Mouse (Mus musculus) forebrain, embryonic 11.5 days (tissue): ENCODE measurements around the gene Tbc1d2. TPM values are rescaled to one million over a fixed set of nuclear protein-coding genes. Genes with fewer than 3 reads are reported as not detected.

Experiments used
- ATAC-seq: fragments of 200-750 bp; cut with Nextera tagmentation; replicated peaks from 2 replicates; pipeline ENCODE4 v1.8.0; 2017; ENCODE audit warnings: moderate TSS enrichment; ENCODE audit not compliant: low FRiP score
- DNase-seq: peaks from one replicate; pipeline ENCODE4 v3.0.0-alpha.2; 2017; ENCODE audit warnings: low spot score
- H3K27ac ChIP-seq: fragments of 300-500 bp; sonication (generic); 2 replicates; pipeline ENCODE4 v1.5.1; 2014; ENCODE audit warnings: low read depth, low read length
- H3K27me3 ChIP-seq: fragments of 300-500 bp; sonication (generic); 2 replicates; pipeline ENCODE4 v1.6.1; 2014; ENCODE audit warnings: mild to moderate bottlenecking, low read length, mixed read lengths; ENCODE audit not compliant: control insufficient read depth, insufficient read depth
- H3K36me3 ChIP-seq: fragments of 300-500 bp; sonication (generic); 2 replicates; pipeline ENCODE4 v1.6.1; 2014; ENCODE audit warnings: mild to moderate bottlenecking, low read length, moderate library complexity, mixed read lengths; ENCODE audit not compliant: control insufficient read depth, insufficient read depth
- H3K4me1 ChIP-seq: fragments of 300-500 bp; sonication (generic); replicated peaks from 2 replicates; pipeline ENCODE4 v1.6.1; 2014; ENCODE audit warnings: low read length, mixed read lengths; ENCODE audit not compliant: control insufficient read depth, insufficient read depth
- H3K4me2 ChIP-seq: fragments of 300-500 bp; sonication (generic); 2 replicates; pipeline ENCODE4 v1.6.1; 2014; ENCODE audit warnings: low read depth, mild to moderate bottlenecking, low read length, moderate library complexity, mixed read lengths; ENCODE audit not compliant: severe bottlenecking
- H3K4me3 ChIP-seq: fragments of 300-500 bp; sonication (generic); 2 replicates; pipeline ENCODE4 v1.5.1; 2014; ENCODE audit warnings: low read depth, low read length
- H3K9ac ChIP-seq: fragments of 300-500 bp; sonication (generic); 2 replicates; pipeline ENCODE4 v1.6.1; 2014; ENCODE audit warnings: low read length
- H3K9me3 ChIP-seq: fragments of 300-500 bp; sonication (generic); 2 replicates; pipeline ENCODE4 v1.6.1; 2016; ENCODE audit warnings: low read length, mixed read lengths; ENCODE audit not compliant: control insufficient read depth
- WGBS: fragments of 180-500 bp; shearing (Covaris S2); extraction: QIAGEN DNeasy Blood & Tissue Kit; methylation state at CpG from one replicate; pipeline ENCODE4 v1.1.7; 2014; 5-methylcytosine and 5-hydroxymethylcytosine counted together
- polyA plus RNA-seq: library from polyadenylated mRNA; unstranded; fragments of >200 nt; fragmentation: Nextera tagmentation; extraction: Ambion mirVana; gene quantifications from 2 replicates; pipeline ENCODE4 v1.2.1, GENCODE M21; 2014

The Tbc1d2 gene
- polyA plus RNA-seq, 1 experiment from 2014 or later = 0.57 TPM

DNA sequence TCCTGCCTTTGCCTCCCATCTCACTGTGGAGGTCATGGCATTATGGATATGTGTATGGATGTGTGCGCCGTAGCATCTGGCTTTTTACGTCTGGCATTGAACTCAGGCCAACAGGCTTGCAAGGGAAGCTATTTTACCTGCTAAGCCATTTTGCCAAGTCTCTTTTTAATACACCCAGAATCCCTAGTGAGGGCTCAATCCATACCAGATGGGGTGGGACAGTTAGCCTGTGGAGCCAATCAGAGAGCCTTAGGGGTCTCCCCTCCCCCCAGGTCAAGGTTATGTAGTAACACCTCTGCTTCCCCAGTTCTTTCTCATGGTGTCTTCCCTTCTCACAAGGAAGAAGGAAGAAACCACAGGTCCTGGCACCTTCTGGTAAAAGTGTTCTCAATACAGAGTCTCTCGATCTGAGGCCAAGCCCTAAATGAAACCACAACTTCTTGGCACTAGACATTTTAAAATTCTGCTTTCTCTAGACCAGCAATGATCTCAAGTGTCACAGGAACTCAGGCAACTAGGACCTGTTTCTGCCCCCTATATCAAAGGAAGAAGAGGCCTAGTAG is 84.5 kb downstream of the Tbc1d2 start:
- 92% methylated on average over 4 of the region's 4 CpGs for WGBS
- H3K36me3 ChIP-seq = no peaks in the 10 kb centered on the region
- H3K27ac ChIP-seq = no peak overlapping the region
- no peaks in the 10 kb centered on the region for H3K9me3 ChIP-seq
- H3K4me2 ChIP-seq = no peak overlapping the region
- H3K4me1 ChIP-seq = no peaks in the 10 kb centered on the region
- ATAC-seq = no peak
- no peak for DNase-seq
- H3K9ac ChIP-seq = no peak overlapping the region
- no peak overlapping the region for H3K4me3 ChIP-seq
- no peaks in the 10 kb centered on the region for H3K27me3 ChIP-seq

DNA sequence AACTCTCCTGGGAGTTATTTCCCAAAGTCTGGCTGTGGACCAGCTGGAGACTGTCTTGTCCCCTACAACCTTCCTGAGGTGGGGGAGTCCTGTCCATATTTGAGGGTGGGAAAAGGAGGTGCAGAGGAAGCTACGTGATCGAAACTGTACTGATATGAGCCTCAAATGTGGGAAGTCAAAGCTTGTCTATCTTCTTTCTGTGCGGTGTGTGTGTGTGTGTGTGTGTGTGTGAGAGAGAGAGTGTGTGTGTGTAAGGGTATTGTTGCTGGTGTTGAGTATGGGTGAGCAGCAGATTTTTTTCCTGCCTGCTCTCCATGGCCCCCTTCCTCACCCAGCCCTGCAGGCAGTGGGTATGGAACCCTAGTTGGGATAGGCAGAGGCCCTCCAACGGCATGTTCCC is 85.8 kb downstream of the Tbc1d2 start:
- 83% methylated on average over 4 of the region's 4 CpGs for WGBS
- H3K4me2 ChIP-seq = no peak overlapping the region
- H3K27ac ChIP-seq = no peak overlapping the region
- H3K4me1 ChIP-seq = no peaks in the 10 kb centered on the region
- DNase-seq (no peak), ATAC-seq (no peak)
- no peaks in the 10 kb centered on the region for H3K27me3 ChIP-seq
- H3K9ac ChIP-seq = no peak overlapping the region
- no peak overlapping the region for H3K4me3 ChIP-seq
- H3K9me3 ChIP-seq = no peaks in the 10 kb centered on the region
- H3K36me3 ChIP-seq = no peaks in the 10 kb centered on the region

DNA sequence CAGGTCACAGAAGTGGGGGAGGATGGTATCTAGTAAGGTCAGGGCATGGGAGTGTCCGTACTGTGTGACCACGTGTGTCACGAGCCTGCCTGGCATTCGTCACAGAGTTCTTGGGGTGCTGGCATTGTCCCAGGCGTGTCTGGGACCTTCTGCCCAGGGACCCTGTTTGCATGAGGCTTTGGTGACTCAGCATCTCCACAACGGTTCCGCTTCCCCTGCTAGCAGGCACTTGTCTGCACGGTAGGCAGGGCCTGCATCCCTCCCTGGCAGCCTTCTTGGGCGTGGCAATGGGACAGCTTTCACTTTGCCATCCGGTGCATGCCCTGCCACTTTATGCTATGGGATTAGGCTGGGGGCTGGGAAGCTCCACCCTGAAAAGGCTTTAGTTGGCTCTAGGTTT is 86.2 kb downstream of the Tbc1d2 start:
- no peak for DNase-seq
- Histone ChIP-seq H3K4me1 (no peaks in the 10 kb centered on the region), H3K27me3 (no peaks in the 10 kb centered on the region), H3K4me2 (no peak overlapping the region), H3K4me3 (no peak overlapping the region), H3K9me3 (no peaks in the 10 kb centered on the region), H3K27ac (no peak overlapping the region), H3K36me3 (no peaks in the 10 kb centered on the region), H3K9ac (no peak overlapping the region)
- no peak for ATAC-seq
- 69% methylated on average over 10 of the region's 10 CpGs for WGBS

DNA sequence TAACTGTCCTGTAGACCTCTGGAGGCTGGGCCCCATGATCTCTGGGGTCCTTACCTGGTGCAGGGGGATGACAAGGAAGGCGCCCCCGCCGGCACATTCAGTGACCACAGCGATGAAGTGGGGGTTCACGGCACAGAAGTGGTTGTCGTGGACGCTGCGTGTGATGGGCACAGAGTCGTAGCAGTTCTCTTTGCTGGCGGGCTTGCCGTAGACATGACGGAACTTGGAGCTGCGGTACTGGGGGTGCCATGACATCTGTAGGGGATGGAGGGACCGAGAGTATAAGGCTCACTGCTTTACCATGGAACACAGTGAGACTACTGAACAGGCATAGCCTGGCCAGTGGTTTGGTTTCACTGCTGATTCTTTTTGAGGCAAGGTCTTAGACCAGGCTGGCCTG is 87.2 kb downstream of the Tbc1d2 start:
- no peak for ATAC-seq

DNA sequence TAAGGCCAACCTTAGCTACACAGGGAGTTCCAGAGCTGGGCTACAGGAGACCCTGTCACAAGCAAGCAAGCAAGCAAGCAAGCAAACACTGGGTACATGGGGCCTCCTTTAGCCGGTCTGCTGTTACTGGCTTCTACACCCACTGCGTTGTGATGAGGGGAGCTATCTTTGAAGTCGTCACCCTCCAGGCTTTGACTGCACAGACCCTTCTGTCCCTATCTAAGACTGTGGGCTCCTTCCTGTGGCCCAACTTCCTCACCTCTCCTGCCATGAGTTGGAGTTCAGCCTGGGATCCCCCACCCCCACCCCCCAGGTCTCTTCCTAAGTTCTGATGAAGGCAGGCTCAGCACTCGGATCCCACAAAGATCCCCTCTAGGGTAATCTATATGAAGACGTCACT is 88.0 kb downstream of the Tbc1d2 start:
- Histone ChIP-seq H3K27me3 (no peaks in the 10 kb centered on the region), H3K4me2 (no peak overlapping the region), H3K4me1 (no peaks in the 10 kb centered on the region), H3K27ac (no peak overlapping the region), H3K9me3 (no peaks in the 10 kb centered on the region), H3K4me3 (no peak overlapping the region), H3K9ac (no peak overlapping the region), H3K36me3 (no peaks in the 10 kb centered on the region)
- ATAC-seq (no peak), DNase-seq (no peak)
- 86% methylated on average over 5 of the region's 5 CpGs for WGBS

More for the DNA sequence above, 87.2 kb downstream of the Tbc1d2 start:
- Histone ChIP-seq H3K4me2 (no peak overlapping the region), H3K4me1 (no peaks in the 10 kb centered on the region), H3K9me3 (no peaks in the 10 kb centered on the region), H3K4me3 (no peak overlapping the region), H3K9ac (no peak overlapping the region), H3K27me3 (no peaks in the 10 kb centered on the region), H3K27ac (no peak overlapping the region), H3K36me3 (no peaks in the 10 kb centered on the region)
- WGBS = 94% methylated on average over 14 of the region's 14 CpGs
- DNase-seq = no peak

DNA sequence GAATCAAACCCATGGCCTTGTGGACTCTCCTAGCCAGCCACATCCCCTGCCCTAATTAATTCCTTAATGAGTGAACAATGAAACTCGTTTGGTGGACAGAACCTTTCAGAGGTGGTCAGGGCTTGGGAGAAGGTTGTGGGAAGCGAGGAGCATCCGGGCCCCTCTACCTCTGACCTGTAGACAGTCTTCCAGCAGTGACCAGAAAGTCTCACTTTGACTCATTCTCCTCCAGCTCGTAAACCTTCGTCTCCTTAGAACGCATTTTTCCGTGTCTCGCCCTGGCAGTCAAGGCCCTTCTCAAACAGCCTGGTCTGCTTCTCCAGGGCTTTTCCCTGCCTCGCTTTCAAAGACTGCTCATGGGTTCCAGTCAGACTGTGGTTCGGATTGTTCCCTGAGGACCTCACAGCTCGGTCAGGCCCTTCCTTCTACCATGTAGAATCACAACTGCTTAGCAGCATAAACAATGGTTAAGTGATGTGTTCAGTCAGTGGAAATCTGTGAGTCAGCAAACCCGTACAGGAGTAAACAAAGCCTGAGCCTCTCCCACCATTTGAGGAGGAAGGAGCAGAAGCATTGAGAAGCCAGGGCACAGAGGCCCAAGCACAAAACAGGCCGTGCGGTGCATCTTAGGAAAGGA is 89.8 kb downstream of the Tbc1d2 start:
- ATAC-seq (no peak), DNase-seq (no peak)
- Histone ChIP-seq H3K4me2 (no peak overlapping the region), H3K27ac (no peak overlapping the region), H3K9ac (no peak overlapping the region), H3K4me3 (no peak overlapping the region), H3K4me1 (no peaks in the 10 kb centered on the region), H3K9me3 (no peaks in the 10 kb centered on the region), H3K27me3 (no peaks in the 10 kb centered on the region), H3K36me3 (no peaks in the 10 kb centered on the region)
- WGBS = 79% methylated on average over 14 of the region's 14 CpGs

DNA sequence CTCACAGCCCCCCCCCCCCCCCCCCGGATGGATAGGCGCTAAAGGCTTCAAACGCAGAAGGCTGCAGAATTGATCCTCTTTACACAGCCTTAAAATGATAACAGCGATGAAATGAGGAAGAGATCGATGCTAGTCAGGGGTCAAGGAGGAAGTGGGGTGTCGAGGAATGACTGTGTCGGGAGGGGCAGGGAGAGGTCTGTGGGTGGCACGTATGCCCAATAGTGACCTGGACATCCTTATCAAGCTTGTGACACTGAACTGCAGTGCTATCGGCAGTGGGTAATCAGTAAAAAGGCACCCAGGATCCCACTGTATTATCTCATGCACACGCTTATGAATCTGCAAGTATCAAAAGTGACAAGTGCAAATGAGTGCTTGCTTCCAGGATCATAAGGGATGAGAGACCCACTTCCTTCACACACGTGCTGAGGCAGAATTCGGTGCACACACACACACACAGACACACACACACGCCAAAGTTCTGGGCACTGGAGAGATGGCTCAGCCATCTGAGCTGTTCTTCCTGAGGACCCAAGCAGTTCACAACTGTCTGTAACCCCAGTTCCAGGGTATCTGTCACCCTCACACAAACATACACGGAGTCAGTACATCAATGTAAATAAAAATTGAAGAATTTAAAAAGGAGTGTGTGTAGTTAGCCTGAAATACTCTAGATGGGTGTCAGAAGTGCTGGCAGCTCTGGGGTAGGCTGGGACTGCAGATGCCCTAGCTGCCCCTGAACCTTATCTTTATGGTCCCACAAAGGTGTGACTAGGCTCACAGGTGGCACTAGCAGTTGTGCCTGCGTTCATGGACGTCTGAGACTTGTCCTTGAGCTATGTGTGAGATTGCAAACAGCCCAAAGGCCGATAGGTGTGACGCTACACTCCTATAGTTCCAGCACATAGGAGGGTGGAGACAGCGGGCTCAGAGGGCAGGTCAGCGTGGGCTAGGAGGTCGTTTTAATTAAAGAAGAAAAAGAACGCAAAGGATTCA is 91.0 kb downstream of the Tbc1d2 start:
- WGBS = 80% methylated on average over 22 of the region's 22 CpGs
- Histone ChIP-seq H3K36me3 (no peaks in the 10 kb centered on the region), H3K27me3 (no peaks in the 10 kb centered on the region), H3K9me3 (no peaks in the 10 kb centered on the region), H3K9ac (no peak overlapping the region), H3K4me3 (no peak overlapping the region), H3K27ac (no peak overlapping the region), H3K4me1 (no peaks in the 10 kb centered on the region), H3K4me2 (no peak overlapping the region)
- DNase-seq = no peak
- ATAC-seq = no peak

DNA sequence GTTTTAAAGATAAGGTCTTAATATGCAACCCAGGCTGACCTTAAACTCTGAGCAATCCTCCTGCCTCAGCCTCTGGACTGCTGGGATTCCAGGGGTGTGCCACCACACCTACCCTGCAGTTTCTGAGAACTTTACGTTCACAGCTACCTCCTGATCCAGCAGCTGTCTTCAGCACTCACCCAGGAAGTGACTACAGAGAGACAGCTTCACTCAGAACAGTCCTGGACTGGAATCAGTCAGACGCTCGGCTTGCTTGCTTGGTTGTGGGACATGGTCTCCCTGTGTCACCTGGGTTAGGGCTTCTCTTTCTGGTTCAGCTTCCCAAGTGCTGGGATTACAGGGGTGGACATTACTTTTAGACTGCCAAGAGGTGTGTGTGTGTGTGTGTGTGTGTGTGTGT is 93.1 kb downstream of the Tbc1d2 start:
- H3K9me3 ChIP-seq = no peaks in the 10 kb centered on the region
- H3K36me3 ChIP-seq = no peaks in the 10 kb centered on the region
- H3K4me3 ChIP-seq = no peak overlapping the region
- DNase-seq (no peak), ATAC-seq (no peak)
- no peak overlapping the region for H3K27ac ChIP-seq
- H3K9ac ChIP-seq = no peak overlapping the region
- H3K27me3 ChIP-seq = no peaks in the 10 kb centered on the region
- 87% methylated on average over 3 of the region's 3 CpGs for WGBS
- H3K4me2 ChIP-seq = no peak overlapping the region
- no peaks in the 10 kb centered on the region for H3K4me1 ChIP-seq
